Mouse (Mus musculus) spleen, adult 18-20 months (tissue): ENCODE results near the gene Muc3.
"Not testable (repeated sequence)": the region's sequence is repeated elsewhere in the genome, so short reads cannot be mapped to it uniquely, and the experiment has no call there.

Experiments
- DNase-seq, 2 experiments: peaks; one replicate each; pipeline ENCODE4 v3.0.0; 2022; ENCODE audit warnings: mixed read lengths in 2 of 2

The Muc3 gene

DNA sequence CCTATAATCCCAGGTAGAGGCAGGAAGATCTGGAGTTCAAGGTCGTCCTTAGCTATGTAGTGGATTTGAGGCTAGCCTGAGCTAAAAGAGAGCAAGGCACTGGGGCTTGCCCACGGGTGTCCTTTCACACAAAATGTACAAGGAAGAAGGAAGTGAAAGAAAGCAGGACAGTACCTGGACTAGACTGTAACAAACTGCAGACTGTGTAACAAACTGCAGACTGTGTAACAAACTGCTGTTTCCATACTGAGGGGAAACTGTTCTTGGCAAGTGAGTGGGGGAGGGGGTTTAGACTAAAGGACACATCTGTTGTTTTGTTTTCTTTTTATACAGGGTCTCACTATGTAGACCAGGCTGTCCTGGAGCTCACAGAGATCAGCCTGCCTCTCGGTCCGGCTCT is 27.8 kb downstream of the Muc3 start:
- no peak for DNase-seq

- DNase-seq = no peak
Measured at GRCm38 (mm10) chr5:137118878-137119277, 30.2 kb downstream of the Muc3 start.

DNA sequence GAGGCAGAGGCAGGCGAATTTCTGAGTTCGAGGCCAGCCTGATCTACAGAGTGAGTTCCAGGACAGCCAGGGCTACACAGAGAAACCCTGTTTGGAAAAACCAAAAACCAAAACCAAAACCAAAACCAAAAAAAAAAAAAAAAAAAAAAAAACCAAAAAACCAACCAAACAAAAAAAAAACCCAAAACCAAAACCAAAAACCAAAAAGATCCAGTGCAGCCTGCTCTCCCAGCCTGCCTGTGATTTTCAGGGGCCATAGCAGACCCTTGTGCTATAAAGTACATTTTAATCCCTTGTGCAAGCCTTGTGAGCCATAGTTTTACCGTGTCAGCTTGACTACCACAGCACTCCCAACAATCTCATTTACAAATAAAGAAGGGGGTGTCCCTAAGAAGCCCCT is 31.1 kb downstream of the Muc3 start:
- DNase-seq = not testable (repeated sequence)

DNA sequence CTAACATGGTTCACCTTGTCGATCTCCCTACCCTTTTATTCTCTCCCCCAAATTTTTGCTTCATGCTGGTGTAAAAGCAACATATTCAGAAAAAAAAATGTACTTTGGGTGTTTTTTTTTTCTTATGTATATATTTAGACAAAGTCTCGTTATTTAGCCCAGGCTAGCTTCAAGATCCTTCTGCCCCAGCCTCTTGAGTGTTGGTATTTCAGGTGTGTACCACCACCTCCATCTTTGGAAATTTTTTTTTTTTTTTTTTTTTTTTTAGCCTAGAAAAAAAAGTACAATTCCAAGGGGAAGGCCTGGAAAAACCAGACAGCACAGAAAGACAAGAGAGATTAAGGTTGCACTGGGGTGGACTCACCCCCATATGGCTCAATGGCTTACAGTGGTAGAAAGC is 32.1 kb downstream of the Muc3 start:
- DNase-seq = no peak

GRCm38 (mm10) chr5:137115866-137116847 is 33.0 kb downstream of the Muc3 start, which contains the start of gene Trim56:
Gene Trim56, minus strand, starts transcription at chr5:137116209.
- DNase-seq = peak; percentile 75 to 83

DNA sequence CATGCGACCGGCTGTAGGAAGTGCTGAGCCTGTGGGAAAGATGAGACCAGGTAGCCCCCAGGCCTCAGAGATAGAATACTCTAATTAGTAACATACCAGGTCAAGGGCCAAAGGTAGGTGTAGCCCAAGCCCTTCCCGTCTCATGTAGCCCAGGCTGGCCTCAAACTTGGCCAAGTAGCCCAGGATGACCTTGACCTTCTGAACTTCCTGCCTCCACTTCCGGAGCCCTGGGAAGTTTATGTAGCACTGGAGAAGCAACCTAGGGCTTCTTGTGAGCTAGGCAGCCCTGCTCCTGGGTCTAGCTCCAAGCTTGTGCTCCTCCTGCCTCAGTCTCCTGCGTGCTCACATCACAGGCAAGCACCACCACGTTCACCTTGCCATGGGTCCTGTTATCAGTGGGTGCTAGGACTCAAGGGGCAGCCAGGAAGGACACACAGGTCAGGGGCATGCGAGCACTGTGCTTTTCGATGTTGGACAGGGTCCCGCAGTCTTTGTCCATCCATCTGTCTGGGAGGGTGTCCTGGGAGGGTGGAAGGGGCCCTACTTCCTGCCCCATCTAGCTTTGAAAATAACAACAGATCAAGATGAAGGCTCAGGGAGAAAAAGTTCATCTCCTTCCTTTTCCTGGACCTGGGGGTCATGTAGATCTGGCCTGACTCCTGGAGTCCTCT is 34.1 kb downstream of the Muc3 start:
- DNase-seq = no peak

DNA sequence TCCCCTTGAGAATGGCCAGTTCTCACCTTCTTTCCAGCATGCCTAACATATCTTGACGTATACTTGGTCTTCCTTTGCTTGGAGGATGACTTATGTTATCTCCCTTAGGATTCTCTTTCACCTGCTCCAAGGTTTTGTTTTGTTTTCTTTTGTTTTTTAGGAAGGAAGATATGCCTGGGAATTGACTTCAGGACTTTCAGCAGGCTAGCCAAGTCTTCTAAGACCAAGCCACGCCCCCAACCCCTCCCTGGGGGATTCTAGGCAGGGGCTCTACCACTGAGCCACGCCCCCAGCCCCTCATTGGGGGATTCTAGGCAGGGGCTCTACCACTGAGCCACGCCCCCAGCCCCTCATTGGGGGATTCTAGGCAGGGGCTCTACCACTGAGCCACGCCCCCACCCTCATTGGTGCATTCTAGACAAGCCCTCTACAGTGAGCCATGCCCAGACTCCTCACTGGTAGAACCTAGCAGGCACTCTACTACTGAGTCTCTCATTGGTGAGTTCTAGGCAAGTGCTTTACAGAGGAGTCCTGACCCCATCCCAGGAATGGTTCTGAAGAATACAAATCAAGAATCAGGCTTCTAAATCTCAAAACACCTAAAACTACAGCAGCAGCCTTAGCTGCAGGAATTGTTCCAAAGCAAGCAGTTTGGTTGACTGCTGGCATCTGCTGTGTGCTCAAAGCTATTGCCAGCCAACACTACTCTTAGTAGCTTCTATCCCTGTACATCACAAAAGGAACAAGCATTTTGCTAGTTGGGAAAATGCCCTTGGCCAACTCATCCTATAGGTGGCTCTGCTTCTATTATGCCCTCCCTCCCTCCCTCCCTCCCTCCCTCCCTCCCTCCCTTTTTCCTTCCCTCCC is 37.3 kb downstream of the Muc3 start:
- DNase-seq = no peak

DNA sequence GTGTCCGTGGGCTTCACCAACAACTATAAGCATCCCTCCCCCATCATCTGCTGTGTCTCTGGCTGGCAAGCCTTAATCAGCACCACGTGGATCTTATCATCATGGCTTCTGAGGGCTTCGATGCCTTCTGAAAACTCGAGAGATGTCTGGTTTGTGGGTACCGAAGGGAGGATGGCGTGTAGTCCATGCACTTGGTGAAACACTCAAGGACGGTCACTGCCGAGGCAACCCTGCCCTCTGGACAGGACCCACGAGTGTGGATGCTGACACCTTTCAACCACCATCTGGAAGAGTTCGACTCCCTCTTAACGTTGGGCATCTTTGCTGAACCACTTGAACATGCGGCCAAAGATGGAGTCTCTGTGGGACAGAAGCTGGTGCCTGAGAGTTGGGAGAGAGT is 38.3 kb downstream of the Muc3 start:
- DNase-seq = no peak

GRCm38 (mm10) chr5:137109941-137110593 is 39.1 kb downstream of the Muc3 start:
- no peak for DNase-seq

DNA sequence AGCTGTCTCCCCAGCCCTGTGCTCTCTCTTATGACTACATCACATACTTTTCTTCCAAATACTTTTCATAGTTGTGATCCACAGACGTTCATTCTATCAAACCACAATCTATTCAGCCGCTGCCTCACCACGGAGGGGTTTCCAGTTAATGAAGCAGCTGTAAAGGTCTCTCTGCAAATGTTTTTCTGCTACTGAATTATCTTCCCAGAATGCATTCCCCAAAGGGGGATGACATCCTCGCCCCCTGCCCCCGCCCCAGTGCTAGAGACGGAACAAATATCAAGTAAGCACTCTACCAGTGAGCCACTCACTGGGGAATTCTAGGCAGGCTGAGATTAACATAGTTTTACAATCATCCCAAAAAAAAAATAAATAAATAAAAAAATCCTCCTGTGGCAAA is 41.0 kb downstream of the Muc3 start:
- DNase-seq = no peak

DNA sequence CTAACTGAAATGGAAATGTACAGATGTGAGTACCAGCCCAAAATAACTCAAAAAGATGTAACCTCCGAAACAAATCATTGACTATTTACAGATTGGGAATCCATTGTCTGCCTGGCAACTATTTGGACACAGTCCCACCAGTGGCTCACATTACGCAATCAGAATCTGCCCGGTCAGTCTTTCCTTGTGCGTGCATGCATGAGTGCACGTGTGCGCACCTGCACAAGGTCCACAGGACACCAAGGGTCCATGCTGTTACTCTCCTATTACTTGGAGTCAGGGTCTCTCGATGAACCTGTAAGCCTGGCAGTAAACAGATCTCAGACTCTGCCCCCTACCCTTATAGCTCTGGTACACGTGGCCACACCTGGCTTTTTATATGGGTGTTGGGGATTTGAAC is 41.5 kb downstream of the Muc3 start:
- DNase-seq = no peak

DNA sequence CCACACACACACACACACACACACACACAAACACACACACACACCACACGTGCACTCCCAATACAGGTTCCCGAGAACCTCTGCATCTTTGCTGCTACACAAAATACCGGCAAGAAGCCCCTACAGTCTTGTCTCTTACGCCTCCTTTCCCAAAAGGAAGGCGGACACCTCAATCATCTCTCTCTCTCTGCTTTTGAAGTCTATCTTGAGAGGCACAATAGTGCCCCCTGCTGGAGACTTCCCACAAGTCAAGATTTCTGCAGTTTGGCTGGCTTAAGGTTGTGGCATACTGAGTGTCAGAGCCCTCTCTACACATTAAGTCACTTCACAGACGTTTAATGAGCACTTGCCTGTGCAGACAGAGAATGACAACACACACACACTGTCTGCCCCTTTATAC is 42.1 kb downstream of the Muc3 start:
- DNase-seq = peak; percentile 39 to 71

- DNase-seq = no peak
Measured at GRCm38 (mm10) chr5:137106434-137106833, 42.7 kb downstream of the Muc3 start.

DNA sequence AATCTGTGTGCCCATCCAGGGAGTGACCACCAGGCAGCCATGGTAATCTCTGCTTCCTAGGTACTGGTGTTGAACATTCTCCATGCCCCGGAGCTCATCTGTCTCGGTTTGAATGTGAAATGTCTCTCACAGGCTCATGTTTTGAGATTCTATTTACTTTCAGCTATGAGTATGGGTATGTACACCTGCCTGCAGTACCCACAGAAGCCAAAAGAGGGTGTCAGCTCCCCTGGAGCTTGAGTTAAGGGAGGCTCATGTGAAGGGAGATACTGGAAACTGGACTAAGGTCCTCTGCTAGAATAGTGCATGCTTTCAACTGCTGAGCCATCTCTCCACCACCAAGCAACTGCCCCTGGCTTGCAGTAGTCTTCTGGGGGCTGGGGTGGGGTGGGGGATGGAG is 45.2 kb downstream of the Muc3 start:
- DNase-seq = no peak

- no peak for DNase-seq
Measured at GRCm38 (mm10) chr5:137102575-137103522, 46.3 kb downstream of the Muc3 start.

DNA sequence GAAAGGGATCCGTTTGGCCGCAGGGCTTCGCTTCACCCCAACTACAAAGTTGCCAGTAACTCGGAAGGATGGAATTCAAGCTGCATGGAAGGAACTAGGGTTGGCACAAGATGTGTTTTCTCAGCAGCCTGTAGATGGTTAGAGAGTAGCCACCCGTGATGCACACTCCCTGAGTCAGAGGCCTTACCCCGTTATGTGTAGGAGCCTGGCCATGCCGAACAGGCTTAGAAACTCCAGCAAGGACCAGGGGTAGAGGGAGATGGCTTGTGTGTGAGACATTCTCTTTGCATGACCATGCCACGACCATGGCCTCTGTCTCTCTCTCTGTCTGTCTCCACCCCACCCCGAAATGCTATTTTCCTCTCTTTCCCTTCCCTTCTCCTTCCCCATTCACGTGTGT is 47.0 kb downstream of the Muc3 start:
- DNase-seq = no peak

- DNase-seq = no peak
Measured at GRCm38 (mm10) chr5:137100660-137101059, 48.5 kb downstream of the Muc3 start.

GRCm38 (mm10) chr5:137098418-137098817 is 50.7 kb downstream of the Muc3 start:
- no peak for DNase-seq

DNA sequence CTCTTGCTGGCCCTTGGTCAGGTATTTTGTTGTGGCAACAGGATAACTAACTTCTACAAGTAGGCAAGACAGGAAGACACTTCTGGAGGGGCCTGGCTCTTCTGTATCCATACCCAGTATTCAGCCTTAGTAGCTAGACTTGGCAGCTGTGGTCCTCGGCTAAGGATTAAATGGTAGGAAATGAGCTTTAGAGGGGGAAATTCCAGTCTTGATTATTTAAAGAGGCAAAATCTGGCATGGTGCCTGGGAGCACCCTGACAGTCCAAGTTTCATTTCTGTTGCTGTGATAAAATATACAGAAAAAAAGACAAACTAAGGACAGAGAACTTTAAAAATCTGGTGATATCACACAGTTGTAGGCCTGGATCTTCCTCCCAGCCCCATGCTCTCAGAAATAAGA is 53.1 kb downstream of the Muc3 start:
- DNase-seq = no peak

DNA sequence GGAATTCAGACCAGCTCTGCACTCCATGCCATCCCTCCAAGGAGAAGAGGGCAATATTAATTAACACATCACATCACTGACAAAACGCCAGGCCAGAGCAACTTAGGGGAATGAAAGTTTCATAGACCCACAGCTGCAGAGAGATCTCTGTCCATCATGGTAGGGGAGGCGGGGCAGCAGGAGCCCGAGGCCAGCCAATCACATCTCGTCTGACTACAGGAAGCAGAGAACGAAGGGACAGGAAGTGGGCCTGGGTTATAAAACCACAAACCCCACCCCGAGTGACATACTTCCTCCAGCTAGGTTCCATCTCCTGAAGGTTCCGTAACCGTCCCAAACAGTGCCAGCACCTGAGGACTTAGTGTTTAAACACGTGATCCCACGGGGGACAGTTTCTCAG is 54.0 kb downstream of the Muc3 start:
- no peak for DNase-seq

DNA sequence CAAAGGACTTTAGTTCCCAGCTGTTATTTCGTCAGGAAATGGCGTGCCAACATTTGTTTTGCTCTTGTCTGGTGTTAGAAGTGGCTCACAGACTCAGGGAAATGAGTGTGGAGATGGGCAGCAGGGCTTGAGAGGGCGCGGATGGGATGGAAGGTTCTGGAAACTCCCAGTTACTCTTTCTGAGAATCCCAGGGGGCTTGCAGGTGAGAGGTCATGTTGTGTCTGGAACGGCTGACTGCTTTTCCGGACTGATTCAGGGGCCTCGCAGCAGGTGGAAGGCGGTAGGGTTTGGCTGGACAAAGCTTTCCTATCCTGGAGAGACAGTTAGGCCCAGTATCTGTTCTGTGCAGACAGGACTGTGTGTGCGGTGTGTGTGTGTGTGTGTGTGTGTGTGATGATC is 55.4 kb downstream of the Muc3 start:
- DNase-seq = no peak
